Mouse (Mus musculus) CH12.LX (cell line): ENCODE measurements around the gene Ctnnbip1. TPM values are rescaled to one million over a fixed set of nuclear protein-coding genes. Genes with fewer than 3 reads are reported as not detected.

Source experiments
- DNase-seq: peaks from one replicate; pipeline ENCODE4 v3.0.0-alpha.2; 2013; ENCODE audit errors: extremely low read depth
- H3K27ac ChIP-seq: 2 replicates; pipeline ENCODE4 v1.5.1; 2012; ENCODE audit warnings: low read depth, mild to moderate bottlenecking, control low read depth, moderate library complexity; ENCODE audit not compliant: insufficient read depth
- H3K27me3 ChIP-seq: replicated peaks from 2 replicates; pipeline ENCODE3; 2012; ENCODE audit warnings: inconsistent platforms
- H3K36me3 ChIP-seq, 2 experiments: replicated peaks in 1 of 2; 2 replicates each; pipeline versions ENCODE3 to v1.6.1; 2012; ENCODE audit warnings: inconsistent platforms in 1 of 2, low read length in 1 of 2, mild to moderate bottlenecking in 1 of 2, mixed read lengths in 1 of 2, moderate library complexity in 1 of 2; ENCODE audit not compliant: control insufficient read depth in 1 of 2, insufficient read depth in 1 of 2
- H3K4me1 ChIP-seq, 2 experiments: 2 replicates each; pipeline ENCODE4 v1.6.1; 2012; ENCODE audit warnings: inconsistent platforms in 1 of 2, moderate library complexity in 1 of 2; ENCODE audit not compliant: insufficient read depth in 2 of 2, control insufficient read depth in 1 of 2
- H3K4me2 ChIP-seq: 2 replicates; pipeline ENCODE4 v1.6.1; 2012; ENCODE audit warnings: low read depth, mild to moderate bottlenecking, control low read depth; ENCODE audit not compliant: poor library complexity, insufficient read depth, severe bottlenecking
- H3K4me3 ChIP-seq, 3 experiments: fragments of 150-350 bp in 1 of 3; sonication (generic) in 1 of 3; replicated peaks in 1 of 3; 2 replicates each; pipeline versions ENCODE3 to v1.5.1; 2011 to 2012; ENCODE audit warnings: low read depth in 2 of 3, low read length in 2 of 3, mild to moderate bottlenecking in 2 of 3, moderate library complexity in 2 of 3, control low read depth in 1 of 3, improper control_type of control experiment in 1 of 3, inconsistent platforms in 1 of 3, mixed read lengths in 1 of 3; ENCODE audit not compliant: poor library complexity in 1 of 3
- H3K79me2 ChIP-seq: replicated peaks from 2 replicates; pipeline ENCODE4 v1.6.1; 2012; ENCODE audit warnings: mild to moderate bottlenecking, moderate library complexity; ENCODE audit not compliant: control insufficient read depth, poor library complexity, insufficient read depth, severe bottlenecking; ENCODE audit errors: extremely low read depth
- H3K9ac ChIP-seq: 2 replicates; pipeline ENCODE4 v1.6.1; 2012; ENCODE audit warnings: low read depth, mild to moderate bottlenecking, control low read depth, moderate library complexity; ENCODE audit not compliant: insufficient read depth
- H3K9me3 ChIP-seq: replicated peaks from 2 replicates; pipeline ENCODE3; 2012; ENCODE audit warnings: low read length, inconsistent platforms, mixed read lengths
- ELF1 ChIP-seq: IDR thresholded peaks from 2 replicates; pipeline ENCODE4 v1.6.1; 2014; ENCODE audit warnings: low read depth, mild to moderate bottlenecking, inconsistent platforms, low read length, improper control_type of control experiment
- EP300 ChIP-seq: IDR thresholded peaks from 2 replicates; pipeline ENCODE4 v1.6.1; 2011; ENCODE audit warnings: low read length, improper control_type of control experiment
- GABPA ChIP-seq: IDR thresholded peaks from 2 replicates; pipeline ENCODE4 v1.6.1; 2012; ENCODE audit warnings: low read depth, low read length, improper control_type of control experiment, inconsistent platforms; ENCODE audit not compliant: insufficient replicate concordance
- IRF4 ChIP-seq: IDR thresholded peaks from 2 replicates; pipeline ENCODE4 v1.6.1; 2014; ENCODE audit warnings: low read depth, mild to moderate bottlenecking, inconsistent platforms, low read length, improper control_type of control experiment
- JUN ChIP-seq: IDR thresholded peaks from 2 replicates; pipeline ENCODE4 v1.6.1; 2011; ENCODE audit warnings: low read depth, mild to moderate bottlenecking, low read length, improper control_type of control experiment, moderate library complexity; ENCODE audit not compliant: insufficient read depth
- MAFK ChIP-seq: IDR thresholded peaks from 2 replicates; pipeline ENCODE4 v1.6.1; 2011; ENCODE audit warnings: low read length, improper control_type of control experiment; ENCODE audit not compliant: insufficient replicate concordance
- MAZ ChIP-seq: IDR thresholded peaks from 2 replicates; pipeline ENCODE4 v1.6.1; 2012; ENCODE audit warnings: low read depth, mild to moderate bottlenecking, inconsistent platforms, low read length, improper control_type of control experiment, moderate library complexity
- MXI1 ChIP-seq: IDR thresholded peaks from 2 replicates; pipeline ENCODE4 v1.6.1; 2011; ENCODE audit warnings: mild to moderate bottlenecking, low read depth, low read length, improper control_type of control experiment
- MYC ChIP-seq: IDR thresholded peaks from 2 replicates; pipeline ENCODE4 v1.6.1; 2011; ENCODE audit warnings: low read depth, mild to moderate bottlenecking, improper control_type of control experiment, low read length
- POLR2A ChIP-seq: IDR thresholded peaks from 2 replicates; pipeline ENCODE4 v1.6.1; 2011; ENCODE audit warnings: low read depth, mild to moderate bottlenecking, improper control_type of control experiment, low read length
- POLR2AphosphoS2 ChIP-seq: IDR thresholded peaks from 2 replicates; pipeline ENCODE4 v1.6.1; 2011; ENCODE audit warnings: low read depth, low read length, improper control_type of control experiment
- SMC3 ChIP-seq: IDR thresholded peaks from 2 replicates; pipeline ENCODE4 v1.6.1; 2011; ENCODE audit warnings: low read depth, low read length, improper control_type of control experiment
- TCF12 ChIP-seq: IDR thresholded peaks from 2 replicates; pipeline ENCODE4 v1.6.1; 2014; ENCODE audit warnings: low read depth, mild to moderate bottlenecking, inconsistent platforms, low read length, improper control_type of control experiment
- USF1 ChIP-seq: IDR thresholded peaks from 2 replicates; pipeline ENCODE4 v1.6.1; 2014; ENCODE audit warnings: low read depth, mild to moderate bottlenecking, inconsistent platforms, low read length, improper control_type of control experiment
- ZC3H11A ChIP-seq: IDR thresholded peaks from 2 replicates; pipeline ENCODE4 v1.6.1; 2012; ENCODE audit warnings: low read depth, mild to moderate bottlenecking, inconsistent platforms, low read length, improper control_type of control experiment
- ZKSCAN1 ChIP-seq: IDR thresholded peaks from 2 replicates; pipeline ENCODE4 v1.6.1; 2012; ENCODE audit warnings: low read depth, inconsistent platforms, low read length, improper control_type of control experiment, borderline replicate concordance
- dilution Hi-C: fragments of 300-500 bp; cut with MboI; formaldehyde crosslinking; loops from 2 replicates; pipeline ENCODE4 v1.14.3; 2020; ENCODE audit warnings: low sequenced_read_pairs; ENCODE audit not compliant: extremely low pct_unique_long_range_greater_than_20kb, extremely low pct_ligation_motif_present
- in situ Hi-C: fragments of 300-500 bp; cut with MboI; formaldehyde crosslinking; loops from 3 replicates; pipeline ENCODE4 v1.14.3; 2019; ENCODE audit warnings: low sequenced_read_pairs, low pct_ligation_motif_present, low pct_unique_long_range_greater_than_20kb, mixed read lengths
- polyA plus RNA-seq: library from polyadenylated mRNA; unstranded; fragments of >175 nt; gene quantifications from 2 replicates; pipeline ENCODE4 v1.2.1, GENCODE M21; 2012; ENCODE audit warnings: low read depth; ENCODE audit not compliant: insufficient read length
- total RNA-seq, 2 experiments: library from RNA; depleted of rRNA; stranded (reverse); fragments of 300-350 nt in 1 of 2; fragments of >200 nt in 1 of 2; gene quantifications; 2 replicates each; pipeline ENCODE4 v1.2.3; 2012 to 2014

Gene Ctnnbip1
- total and polyA plus RNA-seq, 3 experiments = 4.5 to 5.9 (median 5.7) TPM

GRCm38 (mm10) chr4:149601484-149601883, 83.4 kb downstream of the Ctnnbip1 start:
- Histone ChIP-seq H3K9me3 (no peaks in the 10 kb centered on the region), H3K27ac (no peak overlapping the region), H3K36me3 (peaks cover 0 to 16% of the 10 kb centered on the region in 2 experiments), H3K4me3 (no peak overlapping the region), H3K27me3 (no peaks in the 10 kb centered on the region), H3K4me2 (no peak overlapping the region), H3K9ac (no peak overlapping the region), H3K79me2 (peaks cover 3% of the 10 kb centered on the region; the same call in 1 of the 2 replicates), H3K4me1 (peaks cover 0 to 19% of the 10 kb centered on the region in 2 experiments; a peak in 2 of 4 replicates)
- DNase-seq = no peak
- dilution Hi-C loops (no loop called here), in situ Hi-C loops (no loop called here)
- TF ChIP-seq MYC (no peak), JUN (no peak), MAZ (no peak), GABPA (no peak), POLR2A (no peak), ZKSCAN1 (no peak), POLR2AphosphoS2 (no peak), MAFK (no peak), SMC3 (no peak), ZC3H11A (no peak), ELF1 (no peak), USF1 (no peak), MXI1 (no peak), TCF12 (no peak)

DNA sequence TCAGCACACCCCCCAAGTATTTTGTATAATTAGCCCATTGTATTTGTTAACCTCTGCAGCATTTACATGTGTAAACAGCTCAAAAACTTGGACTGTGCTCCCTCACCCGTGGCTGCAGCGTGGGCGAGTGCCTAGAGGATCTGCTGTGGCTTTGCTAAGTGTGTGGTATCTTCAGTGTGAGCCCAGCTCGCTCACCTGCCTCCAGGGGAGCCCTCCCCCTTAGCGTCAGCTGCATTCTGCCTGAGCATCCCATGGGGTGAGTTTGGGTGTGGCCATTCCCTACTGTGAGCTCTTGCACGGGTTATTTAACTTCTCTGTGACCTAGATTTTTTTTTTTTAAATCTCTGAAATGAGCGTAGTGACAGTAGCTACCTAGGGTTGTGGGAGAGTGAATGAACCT, 84.2 kb downstream of the Ctnnbip1 start:
- in situ Hi-C loops (no loop called here), dilution Hi-C loops (no loop called here)
- TF ChIP-seq IRF4 (no peak), POLR2AphosphoS2 (no peak), EP300 (no peak)
- TF ChIP-seq, all 38 proteins: peak for 0
- Histone ChIP-seq H3K36me3 (peaks cover 0 to 16% of the 10 kb centered on the region in 2 experiments), H3K27ac (no peak overlapping the region), H3K27me3 (no peaks in the 10 kb centered on the region), H3K79me2 (peaks cover 3% of the 10 kb centered on the region; the same call in 1 of the 2 replicates), H3K9me3 (no peaks in the 10 kb centered on the region), H3K4me1 (peaks cover 0 to 19% of the 10 kb centered on the region in 2 experiments; a peak in 2 of 4 replicates), H3K4me2 (no peak overlapping the region), H3K9ac (no peak overlapping the region), H3K4me3 (no peak overlapping the region)
- DNase-seq = no peak
